Mouse (Mus musculus) liver, embryonic 14.5 days (tissue): ENCODE results near the gene Cyth1. TPM values are rescaled to one million over a fixed set of nuclear protein-coding genes. Genes with fewer than 3 reads are reported as not detected.

Experiments used
- ATAC-seq: fragments of 200-750 bp; cut with Nextera tagmentation; 2 replicates; pipeline ENCODE4 v1.8.0; 2017; ENCODE audit warnings: moderate number of reproducible peaks, mild to moderate bottlenecking, moderate library complexity; ENCODE audit not compliant: insufficient read depth
- DNase-seq, 3 experiments: peaks; one replicate each; pipeline ENCODE4 v3.0.0-alpha.2; 2012 to 2013; ENCODE audit warnings: low read depth in 3 of 3, low spot score in 3 of 3
- H3K27ac ChIP-seq: fragments of 300-500 bp; sonication (generic); 2 replicates; pipeline ENCODE4 v1.5.1; 2014; ENCODE audit warnings: moderate library complexity, mild to moderate bottlenecking, control low read depth, inconsistent platforms
- H3K27me3 ChIP-seq: fragments of 300-500 bp; sonication (generic); 2 replicates; pipeline ENCODE4 v1.6.1; 2014; ENCODE audit warnings: mild to moderate bottlenecking, low read length, moderate library complexity; ENCODE audit not compliant: control insufficient read depth, insufficient read depth
- H3K36me3 ChIP-seq: fragments of 300-500 bp; sonication (generic); replicated peaks from 2 replicates; pipeline ENCODE4 v1.6.1; 2014; ENCODE audit warnings: low read depth; ENCODE audit not compliant: control insufficient read depth, insufficient read depth
- H3K4me1 ChIP-seq, 2 experiments: fragments of 200-500 bp in 1 of 2; fragments of 300-500 bp in 1 of 2; sonication (generic) in 1 of 2; replicated peaks; 2 replicates each; pipeline ENCODE4 v1.6.1; 2012 to 2014; ENCODE audit warnings: antibody characterized with exemption in 1 of 2, inconsistent platforms in 1 of 2, low read length in 1 of 2; ENCODE audit not compliant: control insufficient read depth in 2 of 2, insufficient read depth in 2 of 2
- H3K4me2 ChIP-seq: fragments of 300-500 bp; sonication (generic); 2 replicates; pipeline ENCODE4 v1.6.1; 2014; ENCODE audit warnings: low read depth, mild to moderate bottlenecking, control low read depth, moderate library complexity
- H3K4me3 ChIP-seq, 2 experiments: fragments of 200-500 bp in 1 of 2; fragments of 300-500 bp in 1 of 2; sonication (generic) in 1 of 2; 2 replicates each; pipeline ENCODE4 v1.5.1; 2012 to 2014; ENCODE audit warnings: low read depth in 2 of 2, low read length in 2 of 2, mild to moderate bottlenecking in 2 of 2, control low read depth in 1 of 2, inconsistent platforms in 1 of 2, moderate library complexity in 1 of 2; ENCODE audit not compliant: insufficient read depth in 1 of 2
- H3K9ac ChIP-seq: fragments of 300-500 bp; sonication (generic); replicated peaks from 2 replicates; pipeline ENCODE4 v1.6.1; 2014; ENCODE audit warnings: mild to moderate bottlenecking, control low read depth, moderate library complexity
- H3K9me3 ChIP-seq: fragments of 300-500 bp; sonication (generic); 2 replicates; pipeline ENCODE4 v1.6.1; 2016; ENCODE audit warnings: low read length, mixed read lengths; ENCODE audit not compliant: control insufficient read depth
- CTCF ChIP-seq: IDR thresholded peaks from 2 replicates; pipeline ENCODE4 v1.5.1; 2016; ENCODE audit warnings: antibody characterized with exemption, low read depth, control low read depth
- EP300 ChIP-seq: IDR thresholded peaks from 2 replicates; pipeline ENCODE4 v1.6.1; 2016; ENCODE audit warnings: antibody characterized with exemption, low read depth
- WGBS: fragments of 180-500 bp; shearing (Covaris S2); extraction: QIAGEN DNeasy Blood & Tissue Kit; methylation state at CpG from one replicate; pipeline ENCODE4 v1.1.7; 2014; ENCODE audit not compliant: insufficient replicate concordance; 5-methylcytosine and 5-hydroxymethylcytosine counted together
- polyA plus RNA-seq, 2 experiments: library from polyadenylated mRNA; depleted of rRNA in 1 of 2; stranded (reverse) in 1 of 2; unstranded in 1 of 2; fragments of >200 nt; fragmentation: Nextera tagmentation in 1 of 2; extraction: Ambion mirVana in 1 of 2; gene quantifications; 2 replicates each; pipeline versions ENCODE4 v1.2.1 to v1.2.3; 2012 to 2014

Cyth1 gene
- polyA plus RNA-seq, 2 experiments, result 1.9 to 2.7 TPM

- 46% methylated on average over 2 of the region's 2 CpGs for WGBS
- no peaks in the 10 kb centered on the region for H3K9me3 ChIP-seq
Measured at GRCm38 (mm10) chr11:118129812-118130211, 118.6 kb downstream of the Cyth1 start.

GRCm38 (mm10) chr11:118121592-118121991 lies 126.8 kb downstream of the Cyth1 start:
- DNase-seq (no peak), ATAC-seq (no peak)
- Histone ChIP-seq H3K36me3 (no peaks in the 10 kb centered on the region), H3K27ac (no peak overlapping the region), H3K9me3 (no peaks in the 10 kb centered on the region), H3K4me2 (no peak overlapping the region), H3K4me1 (no peaks in the 10 kb centered on the region), H3K9ac (no peak overlapping the region), H3K4me3 (no peak overlapping the region), H3K27me3 (no peaks in the 10 kb centered on the region)
- 59% methylated on average over 11 of the region's 11 CpGs for WGBS
- no peak for TF ChIP-seq EP300
- no peak for TF ChIP-seq CTCF

More at GRCm38 (mm10) chr11:118129812-118130211, 118.6 kb downstream of the Cyth1 start:
- H3K9ac ChIP-seq, result no peak overlapping the region
- H3K4me2 ChIP-seq, result no peak overlapping the region
- no peaks in the 10 kb centered on the region; a peak in 1 of 4 replicates for H3K4me1 ChIP-seq
- H3K36me3 ChIP-seq, result no peaks in the 10 kb centered on the region
- TF ChIP-seq EP300 (no peak), CTCF (no peak)
- H3K4me3 ChIP-seq, result no peak overlapping the region
- H3K27ac ChIP-seq, result no peak overlapping the region
- no peak for DNase-seq
- H3K27me3 ChIP-seq, result no peaks in the 10 kb centered on the region
- ATAC-seq, result no peak

GRCm38 (mm10) chr11:118118777-118119176 lies 129.6 kb downstream of the Cyth1 start:
- no peak for DNase-seq
- TF ChIP-seq EP300, result no peak
- TF ChIP-seq CTCF, result no peak
- 56% methylated on average over 8 of the region's 8 CpGs for WGBS

GRCm38 (mm10) chr11:118114581-118115110 lies 133.7 kb downstream of the Cyth1 start:
- Histone ChIP-seq H3K9me3 (no peaks in the 10 kb centered on the region), H3K27ac (no peak overlapping the region), H3K4me2 (no peak overlapping the region), H3K27me3 (no peaks in the 10 kb centered on the region), H3K4me1 (no peaks in the 10 kb centered on the region; a peak in 1 of 4 replicates), H3K36me3 (no peaks in the 10 kb centered on the region), H3K4me3 (no peak overlapping the region), H3K9ac (no peak overlapping the region)
- no peak for DNase-seq
- 15% methylated on average over 8 of the region's 8 CpGs for WGBS
- no peak for ATAC-seq
- TF ChIP-seq EP300, result no peak
- no peak for TF ChIP-seq CTCF

More at GRCm38 (mm10) chr11:118118777-118119176, 129.6 kb downstream of the Cyth1 start:
- H3K9ac ChIP-seq, result no peak overlapping the region
- H3K4me1 ChIP-seq, result no peaks in the 10 kb centered on the region; a peak in 1 of 4 replicates
- no peak for ATAC-seq
- H3K27me3 ChIP-seq, result no peaks in the 10 kb centered on the region
- no peaks in the 10 kb centered on the region for H3K36me3 ChIP-seq
- H3K27ac ChIP-seq, result no peak overlapping the region
- H3K4me2 ChIP-seq, result no peak overlapping the region
- no peaks in the 10 kb centered on the region for H3K9me3 ChIP-seq
- H3K4me3 ChIP-seq, result no peak overlapping the region

- Histone ChIP-seq H3K4me2 (no peak overlapping the region), H3K27ac (no peak overlapping the region), H3K9me3 (no peaks in the 10 kb centered on the region), H3K4me1 (no peaks in the 10 kb centered on the region; a peak in 1 of 4 replicates), H3K36me3 (no peaks in the 10 kb centered on the region), H3K9ac (no peak overlapping the region), H3K4me3 (no peak overlapping the region), H3K27me3 (no peaks in the 10 kb centered on the region)
- DNase-seq, result no peak
- TF ChIP-seq EP300, result no peak
- TF ChIP-seq CTCF, result no peak
- no peak for ATAC-seq
- WGBS, result 33% methylated on average over 14 of the region's 14 CpGs
Measured at GRCm38 (mm10) chr11:118113516-118114205, 134.7 kb downstream of the Cyth1 start.
